Mouse (Mus musculus): ENCODE results near the gene Sipa1.
"Not testable (repeated sequence)": the region's sequence is repeated elsewhere in the genome, so short reads cannot be mapped to it uniquely, and the experiment has no call there.

Gene Sipa1

DNA sequence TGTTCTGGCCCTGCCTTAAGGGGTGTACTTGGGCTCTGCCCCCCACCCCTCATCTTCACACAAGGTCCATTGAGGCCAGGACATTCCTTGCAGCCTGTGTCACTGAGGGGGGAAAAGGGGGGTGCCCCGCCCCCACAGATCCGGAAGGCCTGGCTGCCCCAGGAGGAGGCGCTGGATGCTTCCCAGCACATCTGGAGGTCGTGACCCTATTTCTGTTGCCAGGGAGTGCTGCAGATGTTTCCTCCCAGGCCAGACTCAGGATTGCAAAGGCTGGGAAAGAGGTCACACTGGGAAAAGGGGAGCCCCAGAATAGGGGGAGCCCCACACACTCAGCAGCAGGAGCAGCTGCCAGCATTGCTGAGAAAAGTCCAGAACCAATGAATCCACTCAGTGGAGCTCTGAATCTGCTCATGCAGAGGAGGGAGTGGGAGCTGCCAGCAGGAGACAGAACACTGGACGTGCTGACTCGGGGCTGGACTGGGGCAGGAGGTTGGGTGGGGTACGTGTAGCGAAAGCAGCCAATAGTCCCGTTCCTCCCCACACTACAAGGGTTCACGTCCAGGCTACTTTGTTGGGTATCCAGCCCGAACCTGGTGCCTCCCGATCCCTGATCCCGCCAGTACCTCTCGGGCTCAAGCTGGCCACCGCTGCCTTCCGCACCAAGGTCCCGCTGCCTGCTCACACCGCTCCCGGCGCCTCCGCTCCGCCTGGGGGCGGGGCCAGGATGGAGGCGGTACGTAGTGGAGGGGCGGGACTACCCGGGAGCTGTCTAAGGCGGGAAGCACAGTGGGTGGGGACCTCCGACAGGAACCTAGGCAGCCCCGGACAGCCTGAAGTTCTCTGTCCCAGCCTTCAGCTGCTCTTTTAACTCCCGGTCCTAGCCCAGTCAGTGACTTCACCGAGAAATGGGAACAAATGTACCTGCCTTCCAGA is at the start of gene Sipa1:
Sipa1 (minus strand) TSS at position 727 of the 933 bp plus-strand sequence.
- peak; percentile 85 for DNase-seq (ENCODE audit: low spot score)

DNA sequence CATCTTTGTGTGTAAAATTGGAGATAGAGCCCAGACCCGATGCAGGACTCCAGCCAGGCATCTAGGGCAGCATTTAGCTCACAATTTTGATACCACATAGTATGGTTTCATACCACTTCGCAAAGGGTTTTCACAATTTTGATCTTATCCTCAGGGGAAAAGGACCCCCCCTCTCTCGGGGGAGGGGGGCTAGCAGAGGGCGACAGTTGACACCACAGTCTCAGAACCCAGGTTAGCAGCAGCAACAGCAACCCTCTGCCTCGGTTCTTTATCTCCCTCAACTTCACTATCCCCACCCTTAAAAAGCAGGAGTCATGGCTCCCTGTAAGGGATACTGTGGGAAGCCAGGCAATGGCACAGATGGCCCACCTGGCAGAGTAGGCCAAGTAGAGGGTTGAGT is 49.7 kb upstream of the Sipa1 start:
- DNase-seq (ENCODE audit: low spot score) = no peak

GRCm38 (mm10) chr19:5711907-5712460 is 48.5 kb upstream of the Sipa1 start:
- DNase-seq (ENCODE audit: low spot score) = no peak

- no peak for DNase-seq (ENCODE audit: low spot score)
Observed at GRCm38 (mm10) chr19:5711218-5711617, 47.7 kb upstream of the Sipa1 start.

DNA sequence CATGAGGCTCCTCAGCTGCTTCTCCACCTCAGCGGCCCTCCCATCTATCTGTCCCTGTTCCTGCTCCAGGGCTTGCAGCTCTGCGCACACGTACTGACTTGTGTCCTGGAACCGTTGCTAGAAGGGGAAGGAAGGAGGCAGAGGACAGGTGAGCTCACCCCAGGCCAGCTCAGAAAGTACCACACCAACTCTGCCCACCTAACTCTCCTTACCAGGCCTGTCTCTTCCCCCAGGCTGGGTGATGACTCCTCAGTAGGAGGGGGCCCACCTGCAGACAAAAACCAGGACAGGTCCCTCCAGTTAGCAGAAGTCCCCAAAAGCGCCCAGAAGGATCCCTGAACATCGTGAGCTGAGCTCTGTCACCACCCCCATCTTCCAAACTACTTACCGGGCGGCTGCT is 47.1 kb upstream of the Sipa1 start:
- no peak for DNase-seq (ENCODE audit: low spot score)

DNA sequence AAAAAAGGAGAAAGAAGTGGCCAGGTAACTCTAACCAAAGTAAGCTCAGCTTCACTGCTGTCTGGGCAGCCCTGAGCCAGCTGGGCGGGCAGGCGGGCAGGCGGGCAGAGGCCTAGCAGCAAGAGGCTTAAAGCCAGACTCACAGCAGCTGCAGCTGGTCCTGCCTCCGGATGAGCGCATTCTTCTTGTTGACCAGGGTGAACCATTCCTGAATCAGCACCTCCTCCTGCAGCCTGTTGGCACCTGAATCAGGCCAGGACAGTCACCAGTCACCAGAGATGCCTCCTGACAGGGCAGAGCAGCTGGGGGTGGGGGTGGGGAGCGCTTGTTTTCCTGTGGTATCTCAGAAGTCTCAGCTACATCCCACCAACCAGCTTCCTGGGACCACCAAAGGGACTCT is 46.6 kb upstream of the Sipa1 start:
- DNase-seq (ENCODE audit: low spot score) = no peak

- DNase-seq (ENCODE audit: low spot score) = no peak
Observed at GRCm38 (mm10) chr19:5704801-5705571, 41.5 kb upstream of the Sipa1 start.

DNA sequence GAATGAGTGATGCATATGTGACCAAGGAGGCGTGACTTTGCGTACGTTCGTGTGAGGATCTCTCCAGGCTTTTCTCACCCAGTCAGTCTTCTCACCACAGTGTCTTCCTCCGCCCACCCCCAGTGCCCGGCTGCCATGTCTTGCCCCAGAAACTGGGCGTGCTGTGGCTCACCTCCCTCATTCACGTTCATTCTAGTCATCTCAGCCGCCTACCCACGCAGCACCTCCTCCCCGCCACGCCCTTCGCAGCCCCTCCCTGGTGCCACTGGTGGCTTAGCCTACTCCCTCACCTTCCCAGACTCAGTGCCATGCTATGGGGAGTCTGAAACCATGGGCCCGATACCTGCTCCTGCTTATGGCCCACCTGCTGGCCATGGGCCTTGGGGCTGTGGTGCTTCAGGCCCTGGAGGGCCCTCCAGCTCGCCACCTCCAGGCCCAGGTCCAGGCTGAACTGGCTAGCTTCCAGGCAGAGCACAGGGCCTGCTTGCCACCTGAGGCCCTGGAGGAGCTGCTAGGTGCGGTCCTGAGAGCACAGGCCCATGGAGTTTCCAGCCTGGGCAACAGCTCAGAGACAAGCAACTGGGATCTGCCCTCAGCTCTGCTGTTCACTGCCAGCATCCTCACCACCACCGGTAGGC is 40.8 kb upstream of the Sipa1 start, which contains the start of gene Kcnk7:
Kcnk7 (plus strand) TSS at position 205 of the 638 bp plus-strand sequence.
- DNase-seq (ENCODE audit: low spot score) = no peak

GRCm38 (mm10) chr19:5695849-5696462 is 32.4 kb upstream of the Sipa1 start:
- no peak for DNase-seq (ENCODE audit: low spot score)

DNA sequence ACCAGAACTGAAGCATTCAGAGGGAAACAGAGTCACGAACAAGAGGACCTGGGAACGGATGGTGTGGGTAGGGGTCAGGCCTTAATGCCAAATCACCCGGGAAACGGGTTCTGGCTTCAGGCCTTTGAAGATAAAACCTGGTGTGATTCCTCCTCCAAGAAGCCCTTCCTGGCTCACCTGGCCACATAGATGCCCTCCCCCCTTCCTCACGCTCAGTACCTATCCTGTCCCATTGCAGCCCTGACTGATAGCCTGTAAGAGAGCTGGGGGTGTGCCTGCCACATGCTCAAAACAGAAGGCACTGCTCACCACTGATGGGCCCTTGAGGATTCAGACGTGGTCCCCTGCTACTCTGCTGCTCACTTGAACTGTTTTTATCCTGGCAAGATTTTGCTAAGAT is 30.3 kb upstream of the Sipa1 start:
- no peak for DNase-seq (ENCODE audit: low spot score)

DNA sequence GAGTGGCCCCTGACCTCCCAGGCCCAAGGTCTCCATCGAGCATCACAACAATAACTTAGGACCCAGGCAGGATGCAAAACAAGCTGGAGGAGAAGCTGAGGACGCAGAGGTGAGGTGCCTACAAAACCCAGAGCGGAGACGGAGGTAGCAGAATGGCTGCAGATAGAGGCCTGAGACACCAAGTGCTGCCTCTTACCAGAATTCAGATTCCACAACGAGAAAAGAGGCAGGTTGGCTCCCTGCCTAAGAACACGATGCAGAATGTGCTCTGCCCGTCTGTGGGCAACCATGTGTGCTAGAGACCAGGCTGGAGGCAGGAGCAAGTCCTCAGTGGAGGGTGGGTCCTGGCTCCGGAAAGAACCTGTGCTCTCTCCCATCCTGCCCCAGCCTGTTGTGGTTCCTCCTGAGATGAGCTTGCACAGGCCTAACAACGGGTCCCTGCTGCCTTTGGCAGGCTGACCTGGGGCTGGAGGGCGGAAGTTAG is 29.4 kb upstream of the Sipa1 start:
- no peak for DNase-seq (ENCODE audit: low spot score)

GRCm38 (mm10) chr19:5692086-5692912 is 28.8 kb upstream of the Sipa1 start:
- DNase-seq (ENCODE audit: low spot score) = no peak

- DNase-seq (ENCODE audit: low spot score) = no peak
Observed at GRCm38 (mm10) chr19:5691601-5692000, 28.1 kb upstream of the Sipa1 start.

GRCm38 (mm10) chr19:5690343-5690735 is 26.8 kb upstream of the Sipa1 start:
- DNase-seq (ENCODE audit: low spot score) = no peak

DNA sequence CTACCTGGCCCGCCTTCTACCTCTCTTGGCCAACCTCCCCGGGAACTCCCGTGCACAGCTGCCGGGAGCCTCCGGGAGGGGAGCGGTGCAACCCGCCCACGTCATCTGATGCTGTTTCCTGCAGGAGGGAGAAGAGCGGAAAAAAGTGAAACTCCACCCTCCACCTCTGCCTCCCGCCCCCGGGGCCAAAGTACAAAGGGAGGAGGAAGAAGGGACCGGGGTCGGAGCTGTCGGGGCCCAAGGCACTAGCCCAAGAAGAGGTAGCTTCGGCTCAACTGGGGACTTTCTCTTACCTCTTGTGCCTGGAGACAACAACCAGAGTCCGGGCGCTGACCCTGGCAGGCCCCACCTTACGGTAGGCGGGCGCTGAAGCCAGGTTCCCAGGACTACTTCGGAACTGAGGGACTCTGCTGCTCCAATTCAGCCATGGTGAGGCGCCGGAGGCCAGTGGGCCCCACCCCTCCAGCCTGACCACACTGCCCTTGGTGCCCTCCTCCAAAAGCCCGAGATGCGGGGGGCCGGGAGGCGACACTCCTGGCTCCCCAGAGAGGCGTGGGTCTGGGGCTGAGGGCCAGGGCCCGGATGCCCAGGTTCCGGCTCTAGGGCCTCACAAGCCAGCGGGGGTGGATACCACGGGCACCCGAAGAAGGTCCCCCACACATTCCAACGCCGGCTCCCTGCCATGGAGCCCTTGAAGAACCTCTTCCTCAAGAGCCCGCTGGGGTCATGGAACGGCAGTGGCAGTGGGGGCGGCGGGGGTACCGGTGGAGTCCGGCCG is 26.2 kb upstream of the Sipa1 start:
- peak; percentile 67 for DNase-seq (ENCODE audit: low spot score)

DNA sequence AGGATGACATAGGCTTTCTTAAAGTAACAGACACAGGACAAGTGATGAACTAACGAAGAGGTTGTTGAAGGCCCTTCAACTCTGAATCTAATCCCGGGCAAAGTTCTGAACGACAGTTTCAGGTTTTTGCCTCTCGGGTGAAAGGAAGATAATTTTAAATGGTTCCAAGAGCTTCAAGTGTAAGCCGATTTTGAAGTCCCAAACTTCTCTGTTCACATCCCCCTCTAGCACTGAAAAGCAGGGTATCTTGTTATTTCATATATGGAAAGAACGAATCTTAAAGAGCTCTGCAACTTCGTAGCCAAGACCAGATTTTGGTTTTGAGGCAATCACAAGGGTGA is 25.6 kb upstream of the Sipa1 start:
- DNase-seq (ENCODE audit: low spot score) = no peak

- DNase-seq (ENCODE audit: low spot score) = peak; percentile 89
Observed at GRCm38 (mm10) chr19:5688200-5689087, 24.9 kb upstream of the Sipa1 start, which contains the start of the genes Map3k11 and Pcnx3. Gene Map3k11 (plus strand): TSS chr19:5688742. Gene Pcnx3 (minus strand): TSS chr19:5688908.

- DNase-seq (ENCODE audit: low spot score) = no peak
Observed at GRCm38 (mm10) chr19:5687738-5688137, 24.2 kb upstream of the Sipa1 start.

GRCm38 (mm10) chr19:5686954-5687353 is 23.4 kb upstream of the Sipa1 start:
- DNase-seq (ENCODE audit: low spot score) = not testable (repeated sequence)

All from ovary, postnatal 10 days (tissue).